Mouse (Mus musculus) layer of hippocampus, adult 8-10 months (tissue): ENCODE data around the gene Klhl42. TPM values are rescaled to one million over a fixed set of nuclear protein-coding genes. Genes with fewer than 3 reads are reported as not detected.

Experiments
- DNase-seq, 2 experiments: peaks; one replicate each; pipeline ENCODE4 v3.0.0; 2022; ENCODE audit warnings: low spot score in 2 of 2
- total RNA-seq, 4 experiments: library from RNA; stranded (reverse); gene quantifications; 2 replicates each; pipeline ENCODE4 v1.2.4; 2022

The Klhl42 gene
- 10 to 100 TPM; 18.3 to 24.1 (median 21.6) TPM for total RNA-seq

DNA sequence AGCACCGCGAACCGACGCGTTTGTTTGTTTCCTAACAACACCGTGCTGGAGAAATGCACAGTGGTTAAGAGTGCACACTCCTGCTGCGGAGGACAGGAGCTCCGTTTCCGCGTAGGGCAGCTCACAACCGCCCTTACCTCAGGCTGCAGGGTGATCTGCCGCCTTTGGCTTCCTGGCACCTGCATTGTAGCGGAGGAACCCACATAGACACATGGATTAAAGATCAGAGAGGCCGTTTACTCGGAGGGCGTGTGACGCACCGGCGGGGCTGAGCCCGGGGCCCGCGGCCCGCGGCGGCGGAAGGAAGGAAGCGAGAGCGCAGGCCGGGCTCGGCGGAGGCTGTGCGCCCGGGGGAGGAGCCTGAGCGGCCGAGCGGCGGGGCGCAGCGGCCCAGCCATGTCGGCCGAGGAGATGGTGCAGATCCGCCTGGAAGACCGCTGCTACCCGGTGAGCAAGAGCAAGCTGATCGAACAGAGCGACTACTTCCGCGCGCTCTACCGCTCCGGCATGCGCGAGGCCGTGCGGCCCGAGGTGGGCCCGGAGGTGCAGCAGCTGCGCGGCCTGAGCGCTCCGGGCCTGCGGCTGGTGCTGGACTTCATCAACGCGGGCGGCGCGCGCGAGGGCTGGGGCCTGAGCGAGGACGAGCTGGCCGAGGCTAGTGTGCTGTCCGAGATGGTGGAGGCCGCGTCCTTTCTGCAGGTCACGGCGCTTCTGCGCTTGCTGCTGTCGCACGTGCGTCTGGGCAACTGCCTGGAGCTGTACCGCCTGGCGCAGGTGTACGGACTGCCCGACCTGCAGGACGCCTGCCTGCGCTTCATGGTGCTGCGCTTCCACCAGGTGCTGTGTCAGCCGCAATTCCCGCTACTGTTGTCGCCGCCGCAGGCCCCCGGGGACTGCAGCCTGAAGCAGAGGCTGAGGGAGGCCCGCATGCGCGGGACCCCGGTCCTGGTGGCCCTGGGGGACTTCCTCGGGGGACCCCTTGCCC is at the start of gene Klhl42:
TSS of gene Klhl42 (plus strand) at position 244 of the 985 bp plus-strand sequence.
- DNase-seq = peak; percentile 29 to 61

DNA sequence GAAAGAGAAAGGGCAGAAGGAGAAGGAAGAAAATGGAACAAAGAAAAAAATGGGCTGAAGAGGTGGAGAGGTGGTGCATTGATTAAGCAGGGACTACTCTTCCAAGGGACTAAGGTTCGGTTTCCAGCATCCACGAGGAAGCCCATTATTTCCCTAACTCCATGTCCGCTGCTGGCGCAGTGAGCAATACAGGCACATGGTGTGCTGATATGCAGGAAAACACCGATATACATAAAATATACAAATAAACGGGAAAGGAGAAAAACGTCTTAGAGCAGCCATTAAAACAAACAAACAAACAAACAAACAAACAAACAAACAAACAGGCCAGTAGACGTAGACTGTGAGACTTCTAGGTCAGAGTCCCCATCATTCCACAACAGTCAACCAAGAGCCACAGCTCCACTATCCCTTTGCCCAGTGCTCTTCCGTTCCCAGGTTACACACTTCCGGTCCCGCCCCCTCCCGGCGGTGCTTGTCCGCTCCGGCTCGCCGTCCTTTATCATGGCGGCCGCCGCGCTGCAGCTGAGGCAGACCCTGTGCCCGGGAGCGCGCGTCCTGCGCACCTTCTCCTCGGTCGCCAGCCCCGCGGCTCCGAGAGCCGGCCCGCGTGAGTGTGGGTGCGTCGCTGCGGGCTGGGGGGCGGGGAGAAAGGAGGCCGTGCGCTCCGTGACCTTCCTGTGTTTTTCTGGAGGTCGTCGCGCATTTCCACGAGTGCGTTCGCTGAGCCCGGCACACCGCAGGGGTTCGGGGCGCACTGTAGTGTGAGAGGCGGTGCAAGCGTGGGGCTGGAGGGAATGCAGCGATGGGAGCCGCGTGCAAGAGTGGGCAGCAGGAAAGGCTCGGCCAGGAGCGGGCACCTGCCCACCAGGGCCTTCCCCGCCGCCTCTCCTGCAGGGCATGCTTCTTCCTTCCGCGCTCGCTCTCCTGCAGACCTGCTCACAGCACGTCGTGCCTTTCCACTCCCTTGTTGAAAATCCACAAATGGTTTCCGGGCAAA is 48.6 kb upstream of the Klhl42 start, which contains the start of gene Mrps35:
TSS of gene Mrps35 (plus strand) at position 474 of the 1,000 bp plus-strand sequence.
- DNase-seq = peak; percentile 79 to 80

DNA sequence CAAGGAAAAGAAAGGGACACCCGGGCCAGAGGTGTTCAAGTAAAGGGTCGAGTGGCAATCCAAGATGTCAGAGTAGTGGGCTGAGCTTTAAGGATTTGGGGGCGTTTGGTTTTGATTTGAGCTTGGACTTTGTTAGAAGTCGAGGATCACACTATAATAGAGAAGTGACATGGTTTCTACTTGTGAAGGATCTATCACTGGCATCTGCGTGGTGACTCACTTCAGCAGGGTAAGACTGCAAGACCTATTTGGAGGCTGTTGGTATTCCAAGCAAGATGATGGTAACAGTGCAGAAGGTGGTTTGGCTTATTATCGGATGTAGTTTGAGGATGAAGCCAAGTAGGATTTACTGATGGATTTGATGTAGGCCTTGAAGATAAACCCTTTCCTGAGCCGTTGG is 47.5 kb upstream of the Klhl42 start:
- DNase-seq = no peak

DNA sequence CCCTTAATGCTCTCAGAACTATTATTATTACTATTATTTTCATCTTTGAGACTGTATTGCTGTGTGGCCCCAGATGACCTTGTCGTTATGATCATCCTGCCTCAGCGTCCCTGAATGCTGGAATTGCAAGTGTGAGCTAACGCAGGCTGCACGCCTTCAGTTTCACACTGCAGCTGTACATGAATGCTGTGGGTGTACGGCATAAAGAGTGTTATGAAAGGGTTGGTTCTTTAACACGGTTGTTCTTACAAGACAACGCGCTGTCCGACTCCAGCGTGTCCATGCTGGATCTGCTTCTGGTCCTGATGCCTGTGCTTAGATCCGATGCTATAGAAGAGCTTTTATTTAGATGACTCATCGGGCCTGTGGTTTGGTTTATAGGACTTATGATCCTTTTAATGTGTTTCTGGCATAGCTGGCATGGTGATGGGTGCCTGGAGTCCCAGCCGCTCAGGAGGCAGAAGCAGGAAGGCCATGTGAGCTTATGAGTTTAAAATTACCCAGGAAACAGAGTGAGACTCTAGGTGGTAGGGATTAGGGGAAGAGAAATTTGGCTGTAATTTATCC is 41.9 kb upstream of the Klhl42 start:
- DNase-seq = no peak

DNA sequence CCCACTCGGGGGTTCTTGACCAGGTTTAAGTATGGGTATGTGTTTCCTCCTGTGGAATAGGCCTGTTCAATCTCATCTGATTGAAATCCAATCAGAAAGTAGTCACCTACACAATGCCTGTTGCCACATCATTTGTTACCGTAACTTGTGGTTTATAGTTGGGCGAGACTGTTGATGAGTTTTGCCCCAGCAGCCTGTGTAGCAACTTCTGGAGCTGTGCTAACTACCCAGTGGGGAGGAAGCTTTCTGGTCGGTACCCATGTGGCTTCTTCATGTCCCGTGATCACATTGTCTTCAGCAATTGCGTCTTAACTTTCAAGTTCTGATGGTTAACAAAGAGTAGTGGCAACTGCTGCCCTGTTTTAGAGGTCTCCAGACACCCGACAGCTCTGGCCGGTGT is 39.5 kb upstream of the Klhl42 start:
- no peak for DNase-seq

DNA sequence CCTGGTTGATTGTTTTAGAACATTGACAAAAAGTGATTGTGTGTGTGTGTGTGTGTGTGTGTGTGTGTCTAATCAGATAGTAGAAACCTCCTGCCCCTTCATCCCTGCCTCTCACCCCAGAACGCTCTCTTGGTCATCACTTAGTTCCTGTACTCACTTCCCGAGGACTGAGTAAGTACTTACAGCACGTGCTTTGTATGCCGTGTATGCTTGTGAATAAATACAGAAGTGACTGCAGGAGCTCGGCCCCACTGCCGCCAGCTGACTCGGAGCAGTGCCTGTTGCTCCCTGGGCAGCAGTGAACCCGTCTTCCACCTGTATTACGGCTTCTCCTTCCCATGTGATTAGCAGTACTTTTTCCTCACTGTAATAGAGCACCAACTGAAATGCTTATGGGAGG is 38.7 kb upstream of the Klhl42 start:
- no peak for DNase-seq

DNA sequence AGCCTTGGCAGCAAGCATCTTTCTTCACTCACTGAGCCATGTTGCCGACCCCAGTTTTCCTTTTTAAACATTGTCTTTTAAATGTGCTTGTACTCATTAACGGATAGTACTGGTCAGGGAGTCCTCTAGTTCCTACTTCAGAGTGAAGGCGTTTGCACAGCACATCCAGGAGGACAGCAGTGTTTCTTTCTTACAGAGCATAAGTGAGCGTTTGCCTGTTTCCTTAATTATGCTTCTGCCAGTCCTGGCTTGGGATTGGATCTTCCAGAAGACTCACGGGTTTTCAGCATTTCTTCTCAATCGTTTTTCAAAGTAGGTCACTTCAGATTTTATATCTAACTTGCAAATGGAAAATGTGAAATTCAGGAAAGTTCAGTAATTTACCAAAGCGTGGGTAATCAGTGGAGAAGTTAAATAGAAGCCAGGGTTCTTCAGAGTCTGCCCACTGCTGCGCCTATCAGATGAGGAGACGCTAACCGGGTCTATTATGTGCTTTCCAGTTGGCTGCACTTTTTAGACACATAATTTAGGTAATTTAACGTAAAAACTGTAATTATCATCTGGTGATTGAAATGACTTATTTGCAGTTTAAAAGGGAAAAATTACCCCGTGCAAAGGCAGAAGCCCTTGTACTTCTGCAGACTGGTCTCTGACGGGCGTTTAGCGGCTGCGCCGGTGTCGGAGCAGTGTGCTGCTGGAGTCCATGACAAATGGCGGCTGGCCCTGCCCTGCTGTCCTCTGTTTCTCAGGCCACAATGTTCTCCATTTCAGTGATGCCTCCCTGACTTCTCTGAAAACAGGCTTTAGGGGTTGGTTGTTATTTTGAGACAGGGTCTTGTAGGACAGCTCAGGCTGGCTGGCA is 37.2 kb upstream of the Klhl42 start:
- DNase-seq = no peak

DNA sequence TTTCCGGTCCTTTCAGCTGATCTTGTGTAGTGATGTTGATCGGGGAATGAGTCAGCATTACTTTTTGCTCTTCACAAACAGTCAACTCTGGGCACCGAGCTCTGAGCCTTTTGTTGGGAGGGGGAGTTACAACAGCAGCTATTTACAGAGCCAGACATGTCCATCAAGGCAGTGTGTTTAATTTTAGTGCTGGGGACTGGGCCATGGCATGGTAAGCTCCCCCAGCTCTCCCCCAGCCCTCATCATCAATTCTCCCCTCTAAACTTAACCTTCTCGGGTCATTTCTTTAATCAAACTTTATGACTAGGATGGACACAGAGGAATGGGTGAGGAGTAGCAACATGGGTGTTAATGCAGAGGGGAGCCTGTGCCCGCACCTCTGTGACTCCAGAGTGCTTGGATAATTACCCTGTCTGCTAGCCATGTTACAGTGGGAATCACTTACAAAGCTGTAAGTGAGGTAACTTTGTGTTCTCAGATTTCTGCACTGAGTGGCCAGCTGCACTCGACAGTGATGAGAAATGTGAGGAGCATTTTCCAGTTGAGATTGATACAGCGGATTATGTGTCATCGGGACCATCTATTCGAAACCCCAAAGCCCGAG is 35.7 kb upstream of the Klhl42 start:
- no peak for DNase-seq

DNA sequence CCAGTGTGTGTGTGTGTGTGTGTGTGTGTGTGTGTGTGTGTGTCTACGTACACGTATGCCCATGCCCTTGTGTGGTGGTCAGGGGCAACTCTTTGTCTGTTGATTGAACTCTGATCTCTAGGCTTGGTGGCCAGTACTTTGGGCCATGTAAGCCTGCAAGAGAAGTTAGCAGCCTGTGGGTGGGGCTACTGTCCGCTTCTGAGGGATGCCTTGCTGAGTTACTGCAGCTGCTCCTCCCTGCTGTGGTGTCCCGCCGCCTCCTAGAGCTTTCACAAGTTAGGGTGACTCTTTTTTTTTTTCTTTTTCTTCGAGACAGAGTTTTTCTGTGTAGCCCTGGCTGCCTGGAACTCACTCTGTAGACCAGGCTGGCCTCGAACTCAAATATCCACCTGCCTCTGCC is 31.9 kb upstream of the Klhl42 start:
- DNase-seq = no peak

DNA sequence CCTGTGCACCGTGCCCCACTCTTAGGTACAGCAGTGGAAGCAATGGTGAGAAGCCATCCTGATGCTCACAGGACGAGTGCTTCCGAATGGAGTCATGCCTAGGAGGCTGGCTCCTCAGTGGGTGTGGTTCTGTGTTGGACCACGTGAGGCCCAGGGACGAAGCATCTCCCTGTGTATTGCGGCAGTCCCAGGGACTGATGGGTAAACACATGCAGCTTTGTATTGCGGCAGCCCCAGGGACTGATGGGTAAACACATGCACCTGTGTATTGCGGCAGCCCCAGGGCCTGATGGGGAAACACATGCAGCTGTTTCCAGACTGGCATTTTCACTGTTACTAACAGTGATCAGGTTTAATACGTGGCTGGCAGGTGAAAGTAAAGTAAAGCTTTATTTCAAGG is 29.5 kb upstream of the Klhl42 start:
- no peak for DNase-seq

DNA sequence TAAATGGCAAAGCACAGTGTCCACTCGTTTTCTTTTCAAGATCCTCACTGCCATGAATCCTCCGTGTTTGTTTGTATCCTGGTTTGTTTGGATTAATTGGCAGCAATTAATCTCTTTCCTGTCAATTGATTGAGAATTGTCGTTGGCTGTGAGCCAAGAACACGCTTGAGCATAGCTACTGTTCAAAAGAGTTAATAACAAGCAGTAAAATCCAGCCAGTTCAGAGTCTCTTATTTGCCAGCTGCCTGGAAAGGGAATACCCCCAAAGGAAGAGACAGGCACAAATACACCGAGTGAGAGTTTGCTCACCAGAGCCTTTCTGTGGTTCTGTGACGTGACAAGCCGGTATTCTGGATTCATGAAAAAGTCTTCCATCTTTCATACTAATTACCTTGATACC is 29.1 kb upstream of the Klhl42 start:
- no peak for DNase-seq

DNA sequence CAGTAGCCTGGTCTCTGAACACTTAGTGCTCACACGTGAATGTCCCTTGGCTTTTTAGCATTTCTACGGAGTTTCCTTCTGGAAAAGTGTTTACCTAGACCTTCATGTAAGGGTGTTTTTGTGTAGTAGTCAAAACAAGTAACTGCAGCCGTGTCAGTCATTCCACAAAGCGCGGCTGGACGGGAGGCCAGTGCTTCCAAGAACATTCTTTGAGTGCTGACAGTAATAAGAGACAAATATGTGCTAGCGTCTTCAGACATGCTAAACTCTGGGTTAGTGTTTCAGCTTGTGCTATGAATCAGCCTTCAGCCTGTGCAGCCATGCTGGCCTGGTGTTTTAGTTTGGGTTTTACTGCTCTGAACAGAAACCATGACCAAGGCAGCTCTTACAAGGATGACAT is 28.5 kb upstream of the Klhl42 start:
- no peak for DNase-seq

DNA sequence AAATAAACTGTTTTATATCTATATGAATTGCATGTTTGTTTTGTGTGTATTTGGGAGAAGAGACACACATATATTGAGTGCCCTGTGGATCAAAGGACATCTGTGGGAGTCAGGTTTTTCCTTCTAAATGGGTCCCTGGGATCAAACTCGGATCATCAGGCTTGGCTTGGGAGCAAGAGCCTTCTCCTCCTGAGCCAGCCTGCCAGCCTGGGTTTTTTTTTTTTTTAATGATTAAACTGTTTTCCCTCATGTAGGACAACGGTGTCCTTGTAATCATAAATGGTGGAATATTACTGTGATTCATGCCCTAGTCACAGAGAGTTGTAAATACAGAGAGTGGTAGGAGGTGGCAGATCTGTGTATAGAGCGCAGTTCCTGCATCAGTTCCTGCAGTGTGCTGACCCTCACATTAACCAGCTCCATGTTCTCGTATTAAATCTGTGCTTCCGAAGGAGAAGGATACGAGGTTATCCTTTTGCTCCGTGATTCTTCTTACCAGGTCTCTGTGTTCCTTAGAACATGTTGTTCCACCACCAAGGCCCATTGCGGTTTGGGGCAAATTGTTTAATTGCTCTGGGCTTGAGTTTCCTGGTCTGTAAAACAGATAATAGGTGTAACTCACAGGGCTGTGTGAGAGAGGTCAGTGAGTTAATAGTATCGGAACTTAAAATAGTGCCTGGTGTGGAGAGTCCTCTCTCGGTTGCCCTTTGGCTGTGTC is 26.8 kb upstream of the Klhl42 start:
- no peak for DNase-seq

DNA sequence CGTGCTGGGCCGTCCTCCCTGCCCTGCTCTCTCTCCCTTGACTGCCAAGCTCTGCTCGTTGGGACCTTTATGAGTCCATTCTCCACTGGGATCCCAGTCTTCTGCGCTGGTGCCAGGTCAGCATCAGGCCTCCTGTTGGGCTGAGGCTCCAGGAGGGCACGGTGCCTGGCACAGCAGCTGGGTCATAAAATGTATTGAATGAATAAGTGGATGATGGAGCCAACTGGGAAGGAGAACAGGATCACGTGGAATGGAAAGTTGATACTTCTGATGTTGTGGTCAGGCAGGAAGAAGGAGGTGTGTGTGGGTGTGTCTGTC is 26.3 kb upstream of the Klhl42 start:
- DNase-seq = no peak

DNA sequence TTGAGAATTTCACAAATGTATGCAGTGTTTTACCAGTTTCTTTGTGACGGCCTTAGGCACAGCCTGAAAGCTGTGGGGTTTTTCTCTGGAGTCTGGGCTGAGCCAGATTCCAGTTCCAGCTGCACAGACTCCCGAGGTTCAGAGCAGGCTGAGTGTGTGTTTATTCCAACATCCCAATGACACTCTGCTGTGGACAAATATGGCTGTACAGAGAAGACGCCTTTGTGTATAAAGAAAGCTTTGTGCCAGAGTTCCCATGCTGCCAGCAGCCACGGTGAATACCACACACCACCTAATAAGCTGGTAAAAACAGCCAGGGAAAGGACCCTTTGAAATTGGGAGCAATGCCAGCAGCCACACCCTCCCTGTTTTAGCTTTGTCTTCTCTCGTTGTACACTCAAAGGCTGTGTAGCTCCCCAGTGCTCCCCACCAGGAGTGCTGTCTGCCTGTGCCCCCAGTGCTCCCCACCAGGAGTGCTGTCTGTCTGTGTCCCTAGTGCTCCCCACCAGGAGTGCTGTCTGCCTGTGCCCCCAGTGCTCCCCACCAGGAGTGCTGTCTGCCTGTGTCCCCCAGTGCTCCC is 15.3 kb upstream of the Klhl42 start:
- DNase-seq = no peak

DNA sequence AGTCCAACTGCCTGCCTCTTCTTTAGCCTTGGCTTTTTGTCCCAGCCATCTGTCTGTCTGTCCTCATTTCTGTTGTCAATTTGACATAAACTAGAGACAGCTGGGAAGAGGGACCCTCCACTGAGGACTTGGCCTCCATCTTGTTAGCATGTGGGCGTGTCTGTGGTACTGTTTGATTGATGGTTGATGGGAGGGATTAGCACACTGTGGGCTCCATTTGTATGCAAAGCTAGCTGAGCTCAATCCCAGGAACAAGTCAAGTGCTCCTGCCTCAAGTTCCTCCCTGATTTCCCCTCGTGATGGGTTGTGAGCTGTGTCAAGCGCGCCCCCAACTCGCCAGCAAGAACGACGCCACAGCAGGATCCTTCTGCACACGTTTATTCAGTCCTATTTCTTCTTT is 14.3 kb upstream of the Klhl42 start:
- no peak for DNase-seq

DNA sequence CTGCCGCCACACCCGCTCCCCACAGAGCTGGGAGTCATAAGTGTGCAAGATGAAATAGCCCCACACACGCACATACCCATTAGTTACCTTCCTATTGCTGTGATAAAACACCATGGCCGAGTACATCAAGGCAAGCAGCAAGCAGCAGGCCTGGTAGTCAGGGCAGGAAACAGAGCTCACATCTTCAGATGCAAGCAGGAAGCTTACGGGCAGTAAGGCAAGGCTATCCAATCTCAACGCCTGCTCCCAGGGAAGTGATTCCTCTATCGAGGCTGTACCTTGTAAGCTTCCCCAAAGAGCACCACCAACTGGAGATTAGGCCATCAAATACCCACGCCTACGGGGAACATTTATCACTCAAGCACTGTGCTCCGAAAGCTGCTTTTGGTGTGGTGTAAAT is 11.3 kb upstream of the Klhl42 start:
- no peak for DNase-seq

DNA sequence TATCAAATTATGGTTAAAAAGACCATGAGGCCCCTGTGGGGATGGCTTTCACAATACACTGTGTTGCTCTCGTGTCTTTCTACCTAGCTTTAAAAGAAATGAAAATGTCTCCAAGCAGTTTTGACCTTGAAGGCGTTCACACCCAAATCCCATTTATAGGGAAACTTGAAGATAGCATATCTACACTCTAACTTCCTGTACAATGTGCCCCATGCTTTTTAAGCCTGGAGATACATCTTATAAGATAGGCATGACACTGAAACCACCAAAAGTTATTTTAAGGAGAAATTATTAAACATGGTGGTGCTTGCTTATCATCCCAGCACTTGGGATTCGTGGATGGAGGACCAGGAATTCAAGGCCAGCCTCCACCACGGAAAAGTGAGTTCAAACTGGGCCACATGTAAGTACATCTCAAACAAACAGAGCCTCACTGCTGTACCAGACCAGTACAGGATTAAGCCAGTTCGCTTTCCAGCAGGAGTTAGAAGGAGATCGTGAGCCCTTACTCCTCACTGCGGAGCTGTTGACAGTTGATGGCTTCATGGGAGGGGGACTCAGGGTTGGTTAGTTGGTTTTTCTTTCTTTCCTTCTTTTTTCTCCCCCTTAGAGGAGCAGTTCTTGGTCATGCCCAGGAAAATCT is 5.7 kb upstream of the Klhl42 start:
- DNase-seq = no peak
